Mouse (Mus musculus) right cerebral cortex, postnatal 14 days (tissue): ENCODE measurements around the gene Cenpc1.

Experiments used
- DNase-seq: peaks from one replicate; pipeline ENCODE4 v3.0.0; 2022

Cenpc1 gene

DNA sequence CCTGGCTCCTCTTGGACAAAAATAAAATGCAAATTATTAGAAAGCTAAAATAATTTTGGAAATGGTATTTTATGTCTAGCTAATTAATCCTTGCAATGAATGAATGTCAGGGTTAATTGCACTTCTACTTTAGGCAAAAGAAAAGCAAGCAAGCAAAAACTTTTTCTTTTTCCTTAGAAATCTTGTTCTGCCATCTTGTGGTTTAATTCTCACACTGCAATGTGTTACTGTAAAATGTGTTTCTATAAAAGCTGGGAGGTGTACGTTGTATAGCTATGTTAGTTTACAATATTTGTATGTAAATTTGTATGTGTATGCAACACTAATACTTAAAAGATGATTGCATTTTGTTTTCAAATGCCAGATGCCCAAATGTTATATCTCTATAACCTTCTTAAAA is 70.8 kb downstream of the Cenpc1 start:
- DNase-seq: no peak

DNA sequence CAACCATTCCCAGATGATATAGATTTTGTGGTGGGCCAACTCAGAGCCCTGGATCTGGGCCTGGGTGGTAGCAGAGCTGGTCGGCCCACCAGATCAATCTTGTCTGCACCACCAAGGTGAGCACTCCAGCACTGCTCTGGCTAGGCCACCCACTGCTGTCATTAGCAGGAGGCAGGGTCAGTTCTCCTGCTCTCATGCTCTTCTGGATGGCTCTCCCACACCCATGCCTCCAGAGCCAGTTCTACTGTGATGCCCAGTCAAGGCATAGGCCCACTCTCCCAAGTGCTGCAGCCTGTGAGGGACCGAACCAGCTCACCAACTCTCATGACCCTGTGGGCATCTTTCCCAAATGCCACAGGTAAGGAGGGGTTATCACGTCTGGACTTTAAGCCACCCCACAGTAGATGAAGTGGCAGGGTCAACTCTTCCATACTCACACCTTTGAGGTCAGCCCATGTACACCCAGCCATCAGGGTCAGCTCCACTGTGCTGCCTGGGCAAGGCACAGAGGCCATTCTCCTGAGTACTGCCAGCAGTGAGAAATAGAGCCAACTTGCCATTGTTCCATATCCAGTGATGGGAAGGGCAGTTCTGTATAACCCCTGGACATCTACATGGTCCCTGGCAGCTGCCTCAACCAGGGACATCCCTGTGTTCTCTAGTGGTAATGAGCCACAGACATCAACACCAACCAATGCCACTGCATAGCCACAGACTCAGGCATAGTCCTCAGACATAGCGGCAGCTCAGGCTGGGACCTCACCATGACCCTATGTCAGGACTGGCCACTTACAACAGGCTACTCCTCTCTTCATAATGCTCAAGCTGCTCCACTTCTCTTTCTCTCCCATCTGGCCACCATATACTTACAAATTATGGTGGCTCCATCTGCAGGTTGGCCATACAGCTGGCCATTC is 72.3 kb downstream of the Cenpc1 start:
- DNase-seq: no peak

DNA sequence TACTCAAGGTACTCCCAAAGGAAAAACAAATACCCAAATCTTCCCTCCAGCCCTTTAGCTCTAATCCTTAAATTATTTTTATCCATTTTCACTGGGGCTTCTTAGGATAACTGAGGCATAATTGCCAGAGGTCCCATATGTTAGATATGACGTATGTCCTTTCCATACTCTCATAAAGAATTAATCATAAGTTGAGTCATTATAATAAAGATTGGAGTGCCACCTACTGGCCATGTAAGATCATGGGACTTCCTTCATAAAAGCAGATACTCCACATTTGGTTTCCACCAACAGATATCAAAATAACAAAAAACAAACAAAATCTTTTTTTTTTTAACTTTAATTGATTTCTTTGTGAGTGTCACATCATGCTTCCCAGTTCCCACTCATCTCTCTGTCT is 73.3 kb downstream of the Cenpc1 start:
- DNase-seq: no peak

DNA sequence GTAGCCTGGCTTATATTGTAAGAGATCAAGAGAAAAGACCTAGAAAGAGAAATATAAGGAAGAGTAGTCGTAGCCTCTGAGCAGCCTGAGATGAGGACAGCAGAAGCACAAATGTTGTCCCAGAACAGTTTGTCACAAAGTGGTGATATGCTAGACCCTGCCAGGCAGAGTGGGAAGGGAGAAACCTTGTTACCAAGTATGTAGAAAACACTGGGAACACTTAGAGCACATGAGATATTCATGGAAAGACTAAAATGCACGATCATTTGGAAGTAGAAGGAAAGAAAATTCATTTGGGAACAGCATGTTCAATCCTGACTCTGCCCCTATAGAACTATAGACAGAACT is 77.9 kb downstream of the Cenpc1 start:
- DNase-seq: no peak

DNA sequence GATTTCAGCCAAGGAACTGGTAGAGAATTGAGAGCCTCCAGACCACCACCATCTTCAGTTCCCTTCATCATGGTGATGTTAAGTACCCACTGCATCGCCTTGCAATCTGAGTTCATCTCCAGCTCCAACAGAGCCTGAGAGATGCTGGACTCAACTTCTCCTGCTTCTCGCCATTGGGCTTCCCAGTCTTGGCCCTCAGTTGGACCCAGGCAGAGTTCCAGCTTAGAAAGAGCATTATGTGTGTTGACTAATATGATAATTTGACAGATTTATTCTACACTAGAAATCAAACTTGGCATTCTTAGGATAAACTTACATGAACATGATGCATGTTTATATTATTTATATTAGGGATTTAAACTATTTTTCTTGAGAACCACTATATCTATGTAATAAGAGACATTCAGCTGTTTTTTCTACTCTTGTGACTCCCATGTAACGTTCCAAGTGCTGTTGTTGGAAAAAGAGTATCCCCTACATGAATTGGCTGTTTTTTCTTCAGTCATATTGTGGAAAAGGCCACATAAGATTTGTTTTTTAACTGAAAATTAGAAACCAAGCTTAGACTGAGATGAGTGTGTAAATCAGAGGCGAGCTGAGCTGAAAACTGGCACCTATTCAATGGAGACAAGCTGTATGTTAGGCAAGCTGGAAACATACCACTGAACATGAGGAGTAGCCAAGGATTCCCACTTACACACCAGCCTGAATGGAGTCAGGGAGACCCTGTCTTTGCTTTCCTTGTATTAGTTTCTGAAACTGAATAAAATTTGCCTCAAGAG is 78.5 kb downstream of the Cenpc1 start:
- no peak for DNase-seq

DNA sequence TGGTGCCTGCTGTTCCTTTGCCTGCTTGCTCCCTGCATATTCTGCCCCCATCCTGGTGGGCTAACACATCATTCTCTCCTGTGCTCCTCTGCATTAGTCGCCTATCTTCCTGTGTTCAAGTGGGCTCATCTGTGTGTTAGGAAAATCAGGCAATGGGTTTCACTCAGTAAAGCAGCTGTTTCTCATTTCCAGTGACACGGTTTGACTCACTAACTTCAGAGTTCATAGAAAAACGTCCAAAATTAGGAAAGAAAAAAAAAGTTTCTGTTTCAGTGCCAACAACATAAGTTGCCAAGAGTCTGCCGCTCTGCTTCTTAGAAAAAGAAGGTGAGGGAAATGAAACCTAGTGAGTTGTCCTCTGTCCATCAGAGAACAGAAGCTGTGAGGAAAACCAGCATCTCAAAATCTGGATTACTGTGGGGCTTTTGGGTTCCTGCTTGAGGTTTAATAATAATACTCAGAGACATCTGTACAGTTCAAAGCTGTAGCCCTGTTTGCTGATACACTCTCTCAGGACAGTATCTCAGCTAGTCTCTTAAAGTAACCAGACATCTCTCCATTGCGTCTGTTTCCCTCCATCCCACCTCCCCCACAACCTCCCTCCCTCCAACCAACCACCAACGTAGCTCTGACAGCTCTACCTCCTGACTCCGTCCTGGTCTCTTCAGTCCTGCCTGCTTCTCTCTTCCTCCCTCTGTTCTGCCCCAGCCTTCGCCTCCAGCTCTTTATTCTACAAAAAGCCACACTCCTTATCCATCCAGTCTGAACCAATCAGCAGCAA is 87.5 kb downstream of the Cenpc1 start:
- no peak for DNase-seq

DNA sequence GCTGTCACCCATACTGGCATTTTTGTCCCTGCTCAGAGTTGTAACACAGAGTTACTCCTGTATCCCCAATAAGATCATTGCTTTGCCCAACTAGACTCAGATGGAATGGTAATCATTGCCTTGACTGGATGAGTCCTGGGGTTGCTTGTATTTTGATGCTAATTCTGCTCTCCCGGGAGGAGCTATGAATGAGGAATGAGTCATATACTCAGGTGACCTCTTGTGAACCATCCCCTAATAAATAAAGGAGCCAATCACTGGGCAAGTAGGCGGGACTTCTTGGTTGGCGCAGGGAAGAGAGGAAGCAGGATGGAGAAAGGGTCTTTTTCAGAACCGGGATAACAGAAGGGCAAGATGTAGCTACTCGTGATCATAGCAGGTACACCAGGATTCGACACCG is 102.6 kb downstream of the Cenpc1 start:
- no peak for DNase-seq
